Mouse (Mus musculus): Measurements from ENCODE around the gene Galnt2.

- TF ChIP-seq CTCF (IDR thresholded peaks at IDR 0.05) (no peak), EP300 (IDR thresholded peaks at IDR 0.05) (no peak)
Observed at GRCm38 (mm10) chr8:124242208-124242607, 11.0 kb downstream of the Galnt2 start.
